Mouse (Mus musculus): ENCODE measurements around the gene Zfp692.

- no peak for TF ChIP-seq TAL1 (IDR thresholded peaks at IDR 0.05; ENCODE audit: low read length)
- TF ChIP-seq GATA1 (IDR thresholded peaks at IDR 0.05; ENCODE audit: low read length) = no peak
Measured at GRCm38 (mm10) chr11:58323570-58324340, 16.9 kb downstream of the Zfp692 start.
